Mouse (Mus musculus) lung, adult 18-20 months (tissue): ENCODE measurements around the gene Pcsk1n.
A peak's percentile ranks its signal among the peaks of the same experiment; 100 is the strongest.

Experiments used
- DNase-seq, 2 experiments: peaks; one replicate each; pipeline ENCODE4 v3.0.0; 2022; ENCODE audit warnings: mixed read lengths in 2 of 2

The Pcsk1n gene

DNA sequence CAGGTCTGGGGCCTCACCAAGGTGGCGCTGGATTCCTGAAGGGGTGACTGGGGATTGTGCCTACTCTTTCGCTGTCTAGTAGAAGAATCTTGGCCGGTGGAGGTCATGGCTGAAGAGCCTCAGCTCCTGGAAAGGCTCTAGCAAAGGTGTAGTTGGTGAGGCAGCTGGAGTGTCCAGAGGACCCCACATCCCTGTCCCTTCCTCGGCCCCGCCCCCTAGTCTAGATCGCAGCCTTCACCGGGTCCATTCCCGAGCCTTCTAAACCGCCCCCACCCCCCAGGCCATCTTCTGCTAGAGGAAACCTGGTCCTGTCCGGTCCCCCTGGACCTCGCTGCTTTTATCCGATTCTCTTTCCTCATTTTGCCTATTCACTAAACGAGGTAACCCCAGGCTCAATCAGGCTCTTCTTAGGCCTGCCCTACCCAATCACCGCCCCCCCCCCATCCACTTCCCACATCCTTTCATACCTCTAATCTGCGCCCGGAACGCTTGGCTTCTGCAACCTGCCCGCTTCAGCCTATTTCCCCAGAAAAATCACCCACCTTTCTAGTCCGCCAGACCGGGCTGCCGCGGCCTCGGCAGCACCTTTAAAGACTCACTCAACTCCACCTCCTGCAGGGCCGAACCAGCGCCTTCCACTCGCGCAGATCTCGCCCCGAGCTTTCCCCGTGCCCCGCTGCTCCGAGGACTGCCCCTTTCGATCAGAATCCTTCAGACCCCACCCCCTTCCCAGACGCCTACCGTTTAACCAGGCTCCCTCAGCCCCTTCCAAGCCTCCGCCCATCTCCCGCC is 27.7 kb downstream of the Pcsk1n start, which contains the start of gene Hdac6:
Hdac6 (minus strand) TSS at position 782 of the 792 bp plus-strand sequence.
- DNase-seq, result no peak

DNA sequence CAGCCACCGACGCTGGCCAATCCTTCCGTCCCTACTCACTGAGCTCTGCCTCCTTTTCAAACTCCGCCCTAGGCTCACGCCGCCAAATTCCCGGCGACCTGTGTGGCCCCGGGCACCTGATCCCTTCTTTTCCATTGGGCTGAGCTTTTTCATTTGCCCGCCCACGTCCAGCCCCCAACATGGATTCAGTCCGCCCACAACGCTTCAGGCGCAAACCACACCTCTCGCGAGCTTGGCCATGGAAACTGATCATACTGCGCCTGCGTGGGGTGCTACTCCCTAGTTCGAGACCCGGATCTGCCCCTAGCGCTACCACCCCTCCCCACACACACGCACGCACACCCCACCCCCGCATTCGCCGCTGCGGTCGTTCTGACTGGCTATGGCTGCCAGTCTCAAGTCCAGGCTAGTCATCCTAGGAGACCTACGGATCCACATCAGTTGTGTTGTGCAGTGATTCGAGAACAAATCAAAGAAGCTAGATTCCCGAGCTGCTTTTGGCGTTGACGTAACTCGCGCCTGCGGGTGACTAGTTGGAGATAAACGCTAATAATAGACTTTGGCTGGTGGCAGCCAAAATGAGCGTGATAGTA is 28.4 kb downstream of the Pcsk1n start:
- DNase-seq, result peak; percentile 97

DNA sequence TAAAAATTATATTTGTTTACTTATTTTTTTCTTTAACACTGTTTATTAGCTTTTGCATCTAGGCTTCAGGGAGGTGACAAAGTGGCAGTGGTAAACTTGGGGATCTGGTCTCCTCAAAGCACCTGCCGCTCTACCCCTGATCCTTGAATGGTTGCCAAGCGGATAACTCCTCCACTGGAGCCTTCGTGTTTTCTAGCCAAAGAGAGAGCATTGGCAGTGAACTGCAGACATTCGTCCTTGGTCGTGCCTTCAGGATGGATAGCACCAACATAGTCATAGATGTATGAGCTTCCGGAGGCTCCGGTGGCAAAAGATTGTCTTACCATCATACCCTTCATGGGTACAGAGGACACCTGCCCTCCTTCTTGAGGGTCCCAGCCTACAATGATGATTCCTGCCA is 30.5 kb downstream of the Pcsk1n start:
- DNase-seq, result no peak

DNA sequence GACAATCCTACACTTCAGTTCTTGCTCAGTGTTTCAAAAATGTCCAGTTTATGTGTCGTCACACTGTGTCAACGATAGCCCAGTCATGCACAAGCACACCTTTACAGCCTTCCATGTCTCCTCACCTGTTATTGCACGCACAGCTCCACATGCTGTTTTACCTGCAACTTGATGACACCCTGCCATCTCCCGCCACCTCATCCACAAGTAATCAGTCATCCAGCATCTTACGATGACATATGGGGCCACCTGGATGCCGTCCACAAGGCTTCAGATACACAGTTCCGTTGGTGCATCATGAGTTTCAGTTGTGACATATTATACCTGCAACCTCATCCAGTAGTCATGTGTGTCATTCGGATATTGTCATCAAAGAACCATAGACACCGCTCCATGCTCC is 39.2 kb downstream of the Pcsk1n start:
- DNase-seq, result no peak

- no peak for DNase-seq
Observed at GRCm38 (mm10) chrX:7963829-7964626, 44.4 kb downstream of the Pcsk1n start.

- no peak for DNase-seq
Observed at GRCm38 (mm10) chrX:7966161-7966560, 46.5 kb downstream of the Pcsk1n start.

GRCm38 (mm10) chrX:7967596-7968201 is 48.1 kb downstream of the Pcsk1n start:
- DNase-seq, result no peak

DNA sequence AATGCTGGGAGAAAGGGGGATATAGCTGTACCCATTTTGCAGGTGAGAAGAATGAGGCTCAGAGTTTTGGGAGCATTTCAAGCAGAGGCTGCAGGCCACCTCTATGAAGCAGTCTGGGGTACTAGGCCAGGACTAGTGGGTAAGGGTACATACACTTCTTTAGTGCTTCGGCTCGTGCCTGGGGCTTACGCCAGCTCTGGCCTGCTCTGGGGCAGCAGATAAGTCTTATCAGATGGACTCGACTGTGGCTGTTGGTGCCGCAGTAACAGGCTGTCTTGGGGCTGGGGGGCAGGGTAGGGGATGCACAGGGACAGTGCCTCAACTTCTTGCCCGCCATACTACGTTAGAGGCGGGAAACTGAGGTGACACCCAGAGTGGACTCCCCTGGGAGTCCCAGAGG is 48.6 kb downstream of the Pcsk1n start:
- DNase-seq, result no peak

GRCm38 (mm10) chrX:7968899-7969298 is 49.3 kb downstream of the Pcsk1n start:
- no peak for DNase-seq

DNA sequence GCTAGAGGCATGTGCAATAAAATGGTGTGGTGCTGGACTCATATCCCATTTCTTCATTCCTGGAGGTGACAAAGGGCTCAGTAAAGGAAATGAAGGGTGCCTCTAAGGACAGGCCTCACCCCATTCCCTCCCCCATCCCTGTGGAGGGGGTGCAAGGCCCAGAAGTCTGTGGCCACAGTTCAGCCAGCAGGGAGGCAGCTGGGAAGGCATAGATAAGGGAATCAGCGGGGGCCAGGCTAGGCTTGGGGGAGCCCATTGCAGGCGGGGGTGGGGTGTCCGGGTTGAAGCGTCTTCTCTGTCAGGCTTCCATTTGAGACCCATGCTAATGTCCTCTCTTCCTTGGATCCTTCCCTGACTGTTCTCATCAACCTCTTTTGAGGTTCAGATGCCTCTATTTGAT is 51.7 kb downstream of the Pcsk1n start:
- no peak for DNase-seq
